Mouse (Mus musculus): ENCODE measurements at regions not wholly inside any gene's neighbourhood (a gene's known extent, or its start where the extent isn't known, plus 50 kb on each side); places are given as distances from the start of the nearest gene placed in this dataset.

DNA sequence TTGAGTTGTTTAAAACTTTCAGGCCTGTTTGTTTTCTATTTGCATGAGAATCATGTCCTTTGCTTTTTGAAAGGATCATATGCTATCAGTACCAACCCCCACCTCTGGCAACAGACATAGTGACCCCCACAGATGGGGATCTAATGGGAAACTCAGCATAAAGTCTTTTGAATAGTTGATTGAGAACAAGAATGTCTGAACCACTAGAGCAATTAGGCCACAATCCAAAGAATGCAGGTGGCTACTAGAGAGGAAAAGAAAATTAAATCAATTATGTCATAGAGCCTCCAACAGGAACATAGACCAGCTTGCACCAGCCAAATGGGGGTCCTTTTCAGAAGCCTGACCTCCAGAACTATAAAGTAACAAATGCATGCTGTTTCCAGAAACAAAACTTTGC, 953.0 kb upstream of the Jmjd1c start:
- TF ChIP-seq CTCF (IDR thresholded peaks at IDR 0.05; ENCODE audit: borderline replicate concordance, extremely low read depth, insufficient read depth, insufficient read length) (no peak), POLR2A (IDR thresholded peaks at IDR 0.05; ENCODE audit: borderline replicate concordance, extremely low read depth, insufficient read depth, insufficient read length, poor library complexity, severe bottlenecking) (no peak)

Measured in brain, embryonic 14.5 days (tissue).